Mouse (Mus musculus) embryonic facial prominence, embryonic 15.5 days (tissue): ENCODE data around the gene Lrrfip1. TPM values are rescaled to one million over a fixed set of nuclear protein-coding genes. Genes with fewer than 3 reads are reported as not detected.
A peak's percentile ranks its signal among the peaks of the same experiment; 100 is the strongest.

Source experiments
- ATAC-seq: fragments of 200-750 bp; cut with Nextera tagmentation; 2 replicates; pipeline ENCODE4 v1.8.0; 2017; ENCODE audit warnings: low read depth, moderate TSS enrichment; ENCODE audit not compliant: insufficient number of reproducible peaks, low FRiP score, low TSS enrichment
- H3K27ac ChIP-seq: fragments of 300-500 bp; sonication (generic); replicated peaks from 2 replicates; pipeline ENCODE4 v1.5.1; 2015; ENCODE audit warnings: mild to moderate bottlenecking, inconsistent platforms
- H3K27me3 ChIP-seq: fragments of 300-500 bp; sonication (generic); 2 replicates; pipeline ENCODE4 v1.6.1; 2015; ENCODE audit warnings: inconsistent platforms
- H3K36me3 ChIP-seq: fragments of 300-500 bp; sonication (generic); 2 replicates; pipeline ENCODE4 v1.6.1; 2015; ENCODE audit warnings: mild to moderate bottlenecking, inconsistent platforms
- H3K4me1 ChIP-seq: fragments of 300-500 bp; sonication (generic); 2 replicates; pipeline ENCODE4 v1.6.1; 2015; ENCODE audit warnings: inconsistent platforms
- H3K4me2 ChIP-seq: fragments of 300-500 bp; sonication (generic); replicated peaks from 2 replicates; pipeline ENCODE4 v1.6.1; 2015; ENCODE audit warnings: mild to moderate bottlenecking, inconsistent platforms
- H3K4me3 ChIP-seq: fragments of 300-500 bp; sonication (generic); replicated peaks from 2 replicates; pipeline ENCODE4 v1.5.1; 2015; ENCODE audit warnings: mild to moderate bottlenecking, inconsistent platforms
- H3K9ac ChIP-seq: fragments of 300-500 bp; sonication (generic); 2 replicates; pipeline ENCODE4 v1.6.1; 2015; ENCODE audit warnings: inconsistent platforms
- H3K9me3 ChIP-seq: fragments of 300-500 bp; sonication (generic); replicated peaks from 2 replicates; pipeline ENCODE4 v1.6.1; 2016; ENCODE audit warnings: inconsistent platforms
- WGBS: fragments of 180-500 bp; shearing (Covaris S2); methylation state at CpG from one replicate; pipeline ENCODE4 v1.1.7; 2015; 5-methylcytosine and 5-hydroxymethylcytosine counted together
- polyA plus RNA-seq: library from polyadenylated mRNA; unstranded; fragments of >200 nt; fragmentation: Nextera tagmentation; extraction: Ambion mirVana; gene quantifications from 2 replicates; pipeline ENCODE4 v1.2.1, GENCODE M21; 2015

The Lrrfip1 gene
- polyA plus RNA-seq, 1 experiment from 2014 or later, result 56.8 TPM

- WGBS, result 85% methylated on average over 5 of the region's 5 CpGs
- Histone ChIP-seq H3K9me3 (no peaks in the 10 kb centered on the region), H3K4me3 (no peak overlapping the region), H3K9ac (no peak overlapping the region), H3K27me3 (no peaks in the 10 kb centered on the region), H3K27ac (no peak overlapping the region), H3K36me3 (no peaks in the 10 kb centered on the region), H3K4me1 (peaks cover 27% of the 10 kb centered on the region), H3K4me2 (no peak overlapping the region)
- no peak for ATAC-seq
Measured at GRCm38 (mm10) chr1:91086748-91087147, 88.2 kb downstream of the Lrrfip1 start.

GRCm38 (mm10) chr1:91088027-91088426 lies 89.5 kb downstream of the Lrrfip1 start:
- 44% methylated on average over 7 of the region's 7 CpGs for WGBS
- Histone ChIP-seq H3K9ac (no peak overlapping the region), H3K9me3 (no peaks in the 10 kb centered on the region), H3K4me3 (no peak overlapping the region), H3K4me1 (peaks cover 27% of the 10 kb centered on the region), H3K4me2 (no peak overlapping the region), H3K27ac (peak overlapping the region; percentile 65; the same call in 1 of the 2 replicates), H3K27me3 (no peaks in the 10 kb centered on the region), H3K36me3 (no peaks in the 10 kb centered on the region)
- no peak for ATAC-seq

- H3K4me3 ChIP-seq, result no peak overlapping the region
- H3K4me1 ChIP-seq, result peaks cover 27% of the 10 kb centered on the region
- 63% methylated on average over 8 of the region's 8 CpGs for WGBS
- H3K4me2 ChIP-seq, result no peak overlapping the region
- H3K27ac ChIP-seq, result peak overlapping the region; percentile 39; the same call in 1 of the 2 replicates
- no peak for ATAC-seq
- no peaks in the 10 kb centered on the region for H3K9me3 ChIP-seq
- H3K9ac ChIP-seq, result no peak overlapping the region
- H3K36me3 ChIP-seq, result no peaks in the 10 kb centered on the region
- no peaks in the 10 kb centered on the region for H3K27me3 ChIP-seq
Measured at GRCm38 (mm10) chr1:91088941-91089340, 90.4 kb downstream of the Lrrfip1 start.

GRCm38 (mm10) chr1:91090456-91090855 lies 91.9 kb downstream of the Lrrfip1 start:
- no peaks in the 10 kb centered on the region for H3K27me3 ChIP-seq
- H3K36me3 ChIP-seq, result no peaks in the 10 kb centered on the region
- H3K9me3 ChIP-seq, result no peaks in the 10 kb centered on the region
- WGBS, result 67% methylated on average over 6 of the region's 6 CpGs
- no peak overlapping the region for H3K27ac ChIP-seq
- no peak for ATAC-seq
- no peak overlapping the region for H3K9ac ChIP-seq
- H3K4me1 ChIP-seq, result peaks cover 21% of the 10 kb centered on the region
- no peak overlapping the region for H3K4me2 ChIP-seq
- no peak overlapping the region for H3K4me3 ChIP-seq

- H3K9me3 ChIP-seq, result no peaks in the 10 kb centered on the region
- no peak overlapping the region for H3K27ac ChIP-seq
- H3K36me3 ChIP-seq, result no peaks in the 10 kb centered on the region
- H3K4me1 ChIP-seq, result peaks cover 22% of the 10 kb centered on the region
- no peak overlapping the region for H3K4me2 ChIP-seq
- no peak overlapping the region for H3K9ac ChIP-seq
- no peaks in the 10 kb centered on the region for H3K27me3 ChIP-seq
- ATAC-seq, result no peak
- 59% methylated on average over 6 of the region's 6 CpGs for WGBS
- H3K4me3 ChIP-seq, result no peak overlapping the region
Measured at GRCm38 (mm10) chr1:91092451-91092850, 93.9 kb downstream of the Lrrfip1 start.

GRCm38 (mm10) chr1:91093296-91093695 lies 94.8 kb downstream of the Lrrfip1 start:
- H3K9ac ChIP-seq, result no peak overlapping the region
- H3K9me3 ChIP-seq, result no peaks in the 10 kb centered on the region
- peaks cover 22% of the 10 kb centered on the region for H3K4me1 ChIP-seq
- H3K36me3 ChIP-seq, result no peaks in the 10 kb centered on the region
- no peak for ATAC-seq
- WGBS, result 73% methylated on average over 2 of the region's 2 CpGs
- H3K27me3 ChIP-seq, result no peaks in the 10 kb centered on the region
- H3K4me2 ChIP-seq, result no peak overlapping the region
- H3K4me3 ChIP-seq, result no peak overlapping the region
- no peak overlapping the region for H3K27ac ChIP-seq

- no peaks in the 10 kb centered on the region for H3K36me3 ChIP-seq
- WGBS, result 78% methylated on average over 5 of the region's 5 CpGs
- no peak overlapping the region for H3K4me3 ChIP-seq
- peaks cover 18% of the 10 kb centered on the region for H3K4me1 ChIP-seq
- H3K9ac ChIP-seq, result no peak overlapping the region
- H3K9me3 ChIP-seq, result no peaks in the 10 kb centered on the region
- no peak overlapping the region for H3K27ac ChIP-seq
- H3K4me2 ChIP-seq, result no peak overlapping the region
- no peak for ATAC-seq
- no peaks in the 10 kb centered on the region for H3K27me3 ChIP-seq
Measured at GRCm38 (mm10) chr1:91094001-91094400, 95.5 kb downstream of the Lrrfip1 start.

DNA sequence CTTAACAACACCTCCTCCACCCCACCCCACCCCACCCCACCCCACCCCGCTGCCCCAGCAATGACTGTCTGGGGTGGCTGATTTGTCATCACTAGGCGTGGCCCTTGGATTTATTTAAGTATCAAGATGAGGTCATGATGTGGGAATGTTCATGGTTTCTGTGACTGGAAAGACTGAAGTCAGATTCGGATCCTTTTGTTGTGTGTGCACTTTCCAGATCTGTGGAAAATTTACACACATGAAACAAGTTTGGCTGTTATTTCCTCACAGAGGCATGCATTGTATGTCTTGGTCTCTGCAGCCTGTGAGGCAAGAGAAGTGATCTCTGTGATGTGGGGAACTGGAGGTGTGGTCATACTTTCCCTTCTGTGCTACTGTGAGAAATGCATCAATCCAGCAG lies 96.7 kb downstream of the Lrrfip1 start:
- ATAC-seq, result no peak
- H3K4me1 ChIP-seq, result peaks cover 13% of the 10 kb centered on the region
- no peak overlapping the region for H3K9ac ChIP-seq
- 50% methylated on average over 3 of the region's 3 CpGs for WGBS
- no peaks in the 10 kb centered on the region for H3K9me3 ChIP-seq
- H3K27ac ChIP-seq, result peak overlapping the region; percentile 23; the same call in 1 of the 2 replicates
- H3K4me2 ChIP-seq, result no peak overlapping the region
- no peaks in the 10 kb centered on the region for H3K36me3 ChIP-seq
- no peaks in the 10 kb centered on the region for H3K27me3 ChIP-seq
- no peak overlapping the region for H3K4me3 ChIP-seq

DNA sequence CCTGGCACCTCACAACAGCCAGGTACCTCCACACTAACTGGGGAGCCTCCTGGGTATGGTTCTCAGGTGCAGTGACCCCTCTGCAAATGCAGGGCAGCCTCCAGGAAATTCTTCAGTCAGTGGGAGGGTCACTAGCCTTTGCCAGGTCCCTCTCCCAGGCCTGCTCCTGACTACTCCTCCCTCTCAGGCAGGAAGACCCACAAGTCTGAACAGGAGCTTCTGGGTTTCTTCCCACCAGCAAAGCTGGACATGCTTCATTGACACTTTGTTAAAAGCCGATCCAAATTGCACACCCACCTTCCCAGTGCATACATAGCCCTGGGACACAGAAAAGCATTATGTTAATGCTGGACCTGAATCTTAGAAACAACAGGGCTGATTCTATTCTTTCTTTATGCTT lies 97.3 kb downstream of the Lrrfip1 start:
- Histone ChIP-seq H3K9me3 (no peaks in the 10 kb centered on the region), H3K36me3 (no peaks in the 10 kb centered on the region), H3K9ac (no peak overlapping the region), H3K27me3 (no peaks in the 10 kb centered on the region), H3K4me1 (peaks cover 13% of the 10 kb centered on the region), H3K4me2 (no peak overlapping the region), H3K4me3 (no peak overlapping the region), H3K27ac (0 out of 2 replicates have a peak overlapping the region, but pooled peaks have one; percentile 23)
- no peak for ATAC-seq
- 30% methylated on average over 1 of the region's 1 CpGs for WGBS

DNA sequence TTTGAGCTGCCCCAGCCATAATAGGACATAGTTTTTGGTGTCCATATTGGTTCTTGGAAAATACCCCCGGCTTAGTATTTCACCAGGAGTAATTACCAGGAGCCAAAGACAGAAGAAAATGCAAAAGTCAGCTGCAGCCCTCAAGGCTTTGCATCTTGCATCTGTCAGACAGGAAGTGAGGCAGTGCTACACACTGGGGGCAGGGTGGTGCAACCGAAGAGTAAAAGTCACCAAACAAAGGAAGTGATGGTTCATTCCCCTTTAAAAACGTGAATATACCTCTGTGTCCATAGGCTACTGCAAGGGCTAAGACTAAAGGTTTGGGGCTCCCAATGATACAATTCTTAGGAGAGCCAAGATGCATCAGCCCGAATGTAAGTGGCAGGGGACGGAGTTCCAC lies 98.0 kb downstream of the Lrrfip1 start:
- H3K9me3 ChIP-seq, result no peaks in the 10 kb centered on the region
- H3K4me2 ChIP-seq, result no peak overlapping the region
- no peak overlapping the region for H3K9ac ChIP-seq
- ATAC-seq, result no peak
- H3K4me1 ChIP-seq, result peaks cover 13% of the 10 kb centered on the region
- H3K27me3 ChIP-seq, result no peaks in the 10 kb centered on the region
- H3K4me3 ChIP-seq, result no peak overlapping the region
- WGBS, result 52% methylated on average over 5 of the region's 5 CpGs
- H3K36me3 ChIP-seq, result 0 out of 2 replicates have a peak, but pooled peaks cover under 1% of the 10 kb centered on the region
- H3K27ac ChIP-seq, result no peak overlapping the region

GRCm38 (mm10) chr1:91097283-91097834 lies 98.8 kb downstream of the Lrrfip1 start:
- H3K27ac ChIP-seq, result no peak overlapping the region
- peaks cover 13% of the 10 kb centered on the region for H3K4me1 ChIP-seq
- 0 out of 2 replicates have a peak, but pooled peaks cover 2% of the 10 kb centered on the region for H3K36me3 ChIP-seq
- no peaks in the 10 kb centered on the region for H3K9me3 ChIP-seq
- no peak overlapping the region for H3K9ac ChIP-seq
- no peak for ATAC-seq
- H3K4me2 ChIP-seq, result no peak overlapping the region
- 84% methylated on average over 11 of the region's 11 CpGs for WGBS
- no peak overlapping the region for H3K4me3 ChIP-seq
- no peaks in the 10 kb centered on the region for H3K27me3 ChIP-seq

DNA sequence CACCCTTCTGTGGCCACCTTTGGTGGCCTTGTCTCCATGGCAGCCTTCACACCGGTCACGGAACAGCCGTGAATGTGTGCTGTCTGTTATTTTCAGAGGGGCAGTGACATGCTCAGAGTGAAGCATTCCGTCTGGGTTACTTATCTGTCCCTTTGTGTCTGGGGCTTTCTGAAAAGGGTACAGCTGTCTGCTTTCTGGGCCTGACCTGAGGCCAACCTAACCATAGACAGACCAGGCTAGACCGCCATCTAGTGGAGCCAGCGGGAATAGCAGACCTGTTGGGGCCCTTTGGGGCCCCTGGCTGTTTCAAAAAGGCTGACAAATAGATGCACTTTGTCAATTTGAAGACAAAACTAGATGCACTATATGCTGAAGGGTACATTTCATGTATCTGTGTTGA lies 100.3 kb downstream of the Lrrfip1 start:
- Histone ChIP-seq H3K4me2 (no peak overlapping the region), H3K4me1 (peaks cover 13% of the 10 kb centered on the region), H3K27ac (no peak overlapping the region), H3K27me3 (no peaks in the 10 kb centered on the region), H3K9me3 (no peaks in the 10 kb centered on the region), H3K9ac (no peak overlapping the region), H3K4me3 (no peak overlapping the region), H3K36me3 (peaks cover 10% of the 10 kb centered on the region; the same call in 1 of the 2 replicates)
- peak; percentile 61; the same call in 1 of the 2 replicates for ATAC-seq
- 23% methylated on average over 6 of the region's 6 CpGs for WGBS
